Mouse (Mus musculus): ENCODE measurements around the gene Farp1. TPM values are rescaled to one million over a fixed set of nuclear protein-coding genes. Genes with fewer than 3 reads are reported as not detected.

Gene Farp1
- 37.7 and 41.2 TPM in 2 replicates for polyA plus RNA-seq (2015; fragmentation: Nextera tagmentation; extraction: Ambion mirVana)

GRCm38 (mm10) chr14:121034973-121035662, at the start of gene Farp1:
Gene Farp1, plus strand, starts transcription at chr14:121035200.
- peak within 1 kb of the TSS; percentile 80 for H3K4me2 ChIP-seq

GRCm38 (mm10) chr14:120989126-120989525, 45.9 kb upstream of the Farp1 start:
- no peak overlapping the region for H3K27ac ChIP-seq
- no peak overlapping the region for H3K9ac ChIP-seq
- H3K4me1 ChIP-seq = no peaks in the 10 kb centered on the region
- no peaks in the 10 kb centered on the region for H3K27me3 ChIP-seq (replicated peaks)
- H3K36me3 ChIP-seq (replicated peaks) = no peaks in the 10 kb centered on the region
- H3K9me3 ChIP-seq = no peaks in the 10 kb centered on the region
- H3K4me2 ChIP-seq = no peak overlapping the region
- 64% methylated on average over 6 of the region's 6 CpGs for WGBS
- no peak for ATAC-seq (replicated peaks)
- H3K4me3 ChIP-seq = no peak overlapping the region

More at GRCm38 (mm10) chr14:121034973-121035662, at the start of gene Farp1:
- peak; percentile 94 for ATAC-seq (replicated peaks)
- Histone ChIP-seq H3K9me3 (no peaks in the 10 kb centered on the region), H3K27ac (peak within 1 kb of the TSS; percentile 90), H3K27me3 (replicated peaks) (0 out of 2 replicates have a peak, but pooled peaks cover 10% of the 10 kb centered on the region), H3K4me1 (peaks cover 40% of the 10 kb centered on the region), H3K36me3 (replicated peaks) (no peaks in the 10 kb centered on the region), H3K4me3 (peak within 1 kb of the TSS; percentile 85), H3K9ac (peak within 1 kb of the TSS; percentile 97)
- WGBS = 1% methylated on average over 57 of the region's 61 CpGs

- 0 out of 2 replicates have a peak, but pooled peaks cover 3% of the 10 kb centered on the region for H3K4me1 ChIP-seq
- H3K36me3 ChIP-seq (replicated peaks) = no peaks in the 10 kb centered on the region
- no peak overlapping the region for H3K9ac ChIP-seq
- 91% methylated on average over 5 of the region's 5 CpGs for WGBS
- no peak overlapping the region for H3K4me3 ChIP-seq
- no peak for ATAC-seq (replicated peaks)
- H3K27me3 ChIP-seq (replicated peaks) = no peaks in the 10 kb centered on the region
- no peak overlapping the region for H3K4me2 ChIP-seq
- H3K27ac ChIP-seq = no peak overlapping the region
- H3K9me3 ChIP-seq = no peaks in the 10 kb centered on the region
Measured at GRCm38 (mm10) chr14:120997686-120998085, 37.3 kb upstream of the Farp1 start.

GRCm38 (mm10) chr14:121000561-121001340, 34.2 kb upstream of the Farp1 start:
- 41% methylated on average over 12 of the region's 12 CpGs for WGBS
- no peak for ATAC-seq (replicated peaks)

GRCm38 (mm10) chr14:121005621-121006020, 29.4 kb upstream of the Farp1 start:
- WGBS = 87% methylated on average over 6 of the region's 6 CpGs
- no peaks in the 10 kb centered on the region for H3K36me3 ChIP-seq (replicated peaks)
- 0 out of 2 replicates have a peak, but pooled peaks cover 3% of the 10 kb centered on the region for H3K4me1 ChIP-seq

More at GRCm38 (mm10) chr14:121000561-121001340, 34.2 kb upstream of the Farp1 start:
- no peaks in the 10 kb centered on the region for H3K27me3 ChIP-seq (replicated peaks)
- H3K4me3 ChIP-seq = no peak overlapping the region
- no peak overlapping the region for H3K9ac ChIP-seq
- no peaks in the 10 kb centered on the region for H3K9me3 ChIP-seq
- no peak overlapping the region for H3K4me2 ChIP-seq
- no peaks in the 10 kb centered on the region for H3K36me3 ChIP-seq (replicated peaks)
- no peak overlapping the region for H3K27ac ChIP-seq
- H3K4me1 ChIP-seq = 0 out of 2 replicates have a peak, but pooled peaks cover 3% of the 10 kb centered on the region

GRCm38 (mm10) chr14:121006021-121006420, 29.0 kb upstream of the Farp1 start:
- 92% methylated on average over 8 of the region's 8 CpGs for WGBS
- Histone ChIP-seq H3K27ac (no peak overlapping the region), H3K9ac (no peak overlapping the region), H3K4me3 (no peak overlapping the region), H3K27me3 (replicated peaks) (no peaks in the 10 kb centered on the region), H3K4me1 (0 out of 2 replicates have a peak, but pooled peaks cover 2% of the 10 kb centered on the region), H3K36me3 (replicated peaks) (no peaks in the 10 kb centered on the region), H3K9me3 (no peaks in the 10 kb centered on the region), H3K4me2 (no peak overlapping the region)
- no peak for ATAC-seq (replicated peaks)

More at GRCm38 (mm10) chr14:121005621-121006020, 29.4 kb upstream of the Farp1 start:
- H3K4me3 ChIP-seq = no peak overlapping the region
- H3K9me3 ChIP-seq = no peaks in the 10 kb centered on the region
- H3K9ac ChIP-seq = no peak overlapping the region
- H3K27me3 ChIP-seq (replicated peaks) = no peaks in the 10 kb centered on the region
- H3K4me2 ChIP-seq = no peak overlapping the region
- H3K27ac ChIP-seq = no peak overlapping the region
- no peak for ATAC-seq (replicated peaks)

GRCm38 (mm10) chr14:121015114-121015690, 19.8 kb upstream of the Farp1 start:
- Histone ChIP-seq H3K4me2 (no peak overlapping the region), H3K9me3 (no peaks in the 10 kb centered on the region), H3K9ac (no peak overlapping the region), H3K36me3 (replicated peaks) (no peaks in the 10 kb centered on the region), H3K4me3 (no peak overlapping the region), H3K4me1 (no peaks in the 10 kb centered on the region), H3K27me3 (replicated peaks) (no peaks in the 10 kb centered on the region), H3K27ac (no peak overlapping the region)
- WGBS = 65% methylated on average over 2 of the region's 2 CpGs
- ATAC-seq (replicated peaks) = no peak

GRCm38 (mm10) chr14:121022403-121022802, 12.6 kb upstream of the Farp1 start:
- H3K36me3 ChIP-seq (replicated peaks) = no peaks in the 10 kb centered on the region
- H3K9ac ChIP-seq = no peak overlapping the region
- H3K4me2 ChIP-seq = no peak overlapping the region
- 81% methylated on average over 5 of the region's 5 CpGs for WGBS
- H3K27me3 ChIP-seq (replicated peaks) = no peaks in the 10 kb centered on the region
- H3K27ac ChIP-seq = no peak overlapping the region
- H3K9me3 ChIP-seq = no peaks in the 10 kb centered on the region
- H3K4me3 ChIP-seq = no peak overlapping the region
- no peaks in the 10 kb centered on the region for H3K4me1 ChIP-seq
- no peak for ATAC-seq (replicated peaks)

GRCm38 (mm10) chr14:121025381-121025780, 9.6 kb upstream of the Farp1 start:
- ATAC-seq (replicated peaks) = no peak

GRCm38 (mm10) chr14:121031396-121031795, 3.6 kb upstream of the Farp1 start:
- no peak overlapping the region for H3K4me2 ChIP-seq
- WGBS = 90% methylated on average over 2 of the region's 2 CpGs
- peaks cover 12% of the 10 kb centered on the region for H3K4me1 ChIP-seq
- H3K9ac ChIP-seq = no peak overlapping the region
- H3K4me3 ChIP-seq = no peak overlapping the region
- no peak for ATAC-seq (replicated peaks)
- no peak overlapping the region for H3K27ac ChIP-seq
- H3K36me3 ChIP-seq (replicated peaks) = no peaks in the 10 kb centered on the region
- H3K9me3 ChIP-seq = no peaks in the 10 kb centered on the region
- 0 out of 2 replicates have a peak, but pooled peaks cover 10% of the 10 kb centered on the region for H3K27me3 ChIP-seq (replicated peaks)

More at GRCm38 (mm10) chr14:121025381-121025780, 9.6 kb upstream of the Farp1 start:
- no peak overlapping the region for H3K4me2 ChIP-seq
- H3K4me3 ChIP-seq = no peak overlapping the region
- H3K27me3 ChIP-seq (replicated peaks) = no peaks in the 10 kb centered on the region
- no peaks in the 10 kb centered on the region for H3K4me1 ChIP-seq
- H3K9ac ChIP-seq = no peak overlapping the region
- no peaks in the 10 kb centered on the region for H3K36me3 ChIP-seq (replicated peaks)
- 80% methylated on average over 8 of the region's 8 CpGs for WGBS
- no peaks in the 10 kb centered on the region for H3K9me3 ChIP-seq
- no peak overlapping the region for H3K27ac ChIP-seq

GRCm38 (mm10) chr14:121034525-121034924, 475 bp upstream of the Farp1 start:
- ATAC-seq (replicated peaks) = no peak
- WGBS = 17% methylated on average over 10 of the region's 10 CpGs
- peak overlapping the region; percentile 80 for H3K4me2 ChIP-seq
- peak overlapping the region; percentile 97 for H3K9ac ChIP-seq
- 0 out of 2 replicates have a peak, but pooled peaks cover 10% of the 10 kb centered on the region for H3K27me3 ChIP-seq (replicated peaks)
- H3K9me3 ChIP-seq = no peaks in the 10 kb centered on the region
- H3K4me3 ChIP-seq = peak overlapping the region; percentile 85
- H3K36me3 ChIP-seq (replicated peaks) = no peaks in the 10 kb centered on the region
- peaks cover 36% of the 10 kb centered on the region for H3K4me1 ChIP-seq
- peak overlapping the region; percentile 90 for H3K27ac ChIP-seq

Measured in midbrain, embryonic 15.5 days (tissue).